Mouse (Mus musculus): ENCODE measurements at regions not wholly inside any gene's neighbourhood (a gene's known extent, or its start where the extent isn't known, plus 50 kb on each side); places are given as distances from the start of the nearest gene placed in this dataset.

DNA sequence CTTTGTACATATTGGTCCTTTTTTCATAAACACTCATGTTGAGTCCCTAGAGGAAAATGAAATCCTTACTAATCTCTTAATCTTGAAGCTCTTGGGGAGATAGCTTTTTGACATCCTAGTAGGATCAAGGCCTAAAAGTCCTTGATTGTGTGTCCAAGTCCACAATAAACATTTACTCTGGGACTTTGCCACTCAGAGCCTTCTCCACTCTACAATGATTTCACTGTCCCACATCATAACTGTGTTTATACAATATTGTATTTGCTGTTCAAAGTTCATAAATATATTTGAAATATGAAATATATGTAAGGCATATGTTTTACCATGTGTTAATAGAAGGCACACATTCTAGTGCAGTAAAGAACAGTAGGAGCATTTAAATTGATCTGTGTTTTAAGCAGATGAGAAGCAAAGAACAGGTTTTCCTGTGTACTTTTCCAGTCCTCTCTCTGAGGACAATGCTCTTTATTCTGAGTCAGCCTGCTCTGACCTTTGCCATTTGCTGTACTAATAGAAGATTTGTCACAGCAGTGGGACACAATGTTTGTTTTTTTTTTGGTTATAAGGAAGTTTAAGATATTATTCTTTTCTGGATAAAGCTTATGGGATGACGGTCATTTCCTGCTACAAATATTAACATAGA, 130.7 kb upstream of the Gprin3 start:
- no peak for ATAC-seq

DNA sequence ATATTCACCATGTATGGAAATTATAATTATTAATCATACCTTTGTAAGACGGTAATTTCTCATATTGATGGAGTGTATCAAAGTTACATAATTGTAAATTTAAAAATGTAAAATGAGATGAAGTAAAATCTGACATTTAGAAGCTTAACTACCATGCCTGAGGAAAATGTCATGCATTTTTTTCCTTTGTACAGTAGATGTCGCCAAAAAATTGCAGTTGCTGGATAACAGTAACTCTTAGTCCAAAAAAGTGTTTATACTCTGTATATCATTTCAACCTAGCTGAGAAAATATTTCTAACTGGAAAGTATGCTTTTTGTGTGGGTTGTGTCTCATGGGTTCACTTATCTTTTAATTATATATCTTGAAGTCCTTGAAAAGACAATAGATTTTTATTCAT, 110.9 kb upstream of the Gprin3 start:
- ATAC-seq, result no peak

DNA sequence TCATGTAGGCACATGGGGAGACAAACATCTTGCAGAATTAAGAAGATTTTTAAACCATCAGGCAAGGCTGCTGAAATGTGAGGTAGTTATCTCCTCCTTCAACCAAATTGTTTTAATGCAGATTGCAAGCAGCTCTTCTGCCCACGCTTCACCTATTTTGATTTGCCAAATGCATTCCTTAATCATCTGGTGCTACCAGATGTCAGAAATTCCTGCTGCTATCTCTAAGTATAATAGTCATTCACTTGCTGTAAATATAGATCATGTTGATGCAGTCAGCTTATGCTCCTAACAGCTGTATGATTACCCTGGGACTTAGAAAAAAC, 98.8 kb upstream of the Gprin3 start:
- ATAC-seq, result no peak

DNA sequence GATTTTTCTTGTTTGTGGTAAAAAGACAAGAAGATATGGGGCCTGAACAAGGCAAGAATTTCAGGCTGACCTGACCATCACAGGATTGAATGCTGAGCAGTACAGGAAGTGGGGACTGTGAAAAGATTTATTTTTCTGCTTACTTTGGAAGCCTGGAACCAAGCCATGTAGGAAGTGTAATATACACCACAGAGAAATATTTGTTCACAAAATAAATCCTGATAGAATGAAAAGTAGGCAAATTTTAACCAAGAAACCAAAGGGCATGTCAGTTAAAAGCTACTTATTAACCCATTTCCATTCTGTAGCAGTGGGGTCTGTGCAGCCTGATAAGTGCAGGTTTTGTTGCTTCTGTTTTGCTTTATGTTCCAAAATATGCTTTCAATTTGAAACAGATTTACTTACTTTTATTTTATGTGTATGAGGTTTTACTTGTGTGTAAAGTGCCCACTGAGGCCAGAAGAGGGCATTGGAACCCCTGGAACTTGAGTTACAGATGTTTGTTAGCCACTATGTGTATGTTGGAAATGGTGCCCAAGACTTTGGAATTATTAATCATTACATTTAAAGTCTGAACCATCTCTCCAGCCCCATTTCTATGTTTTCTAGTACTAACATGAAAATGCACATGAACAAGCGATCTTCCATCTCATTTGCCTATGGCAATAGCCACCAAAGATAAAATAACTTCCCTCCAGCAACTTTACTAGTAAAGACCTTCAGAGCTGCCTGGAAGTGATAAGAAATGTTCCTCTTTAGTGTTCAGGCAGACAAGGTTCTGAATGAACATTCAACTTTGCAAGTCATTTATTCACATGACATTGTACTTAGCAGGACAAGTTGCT, 98.2 kb upstream of the Gprin3 start:
- ATAC-seq, result no peak

DNA sequence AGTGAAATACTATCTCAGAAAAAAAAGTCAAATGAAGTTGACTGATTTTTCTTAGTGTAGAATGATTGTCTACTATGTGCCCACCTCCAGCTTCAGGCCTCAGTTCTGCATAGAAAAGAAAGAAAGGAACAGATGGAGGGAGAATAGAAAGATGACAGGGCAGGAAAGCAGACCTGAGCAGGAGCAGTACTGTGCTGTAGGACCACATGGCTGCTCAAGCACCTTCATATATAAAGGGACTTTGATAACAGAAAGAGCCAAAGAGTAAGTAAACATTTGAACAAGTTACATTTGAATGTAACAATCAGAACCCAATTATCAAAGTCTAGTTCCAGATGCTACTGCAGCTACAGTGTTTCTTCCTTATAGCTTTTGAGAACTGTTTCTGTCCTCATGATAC, 96.9 kb upstream of the Gprin3 start:
- ATAC-seq, result no peak

DNA sequence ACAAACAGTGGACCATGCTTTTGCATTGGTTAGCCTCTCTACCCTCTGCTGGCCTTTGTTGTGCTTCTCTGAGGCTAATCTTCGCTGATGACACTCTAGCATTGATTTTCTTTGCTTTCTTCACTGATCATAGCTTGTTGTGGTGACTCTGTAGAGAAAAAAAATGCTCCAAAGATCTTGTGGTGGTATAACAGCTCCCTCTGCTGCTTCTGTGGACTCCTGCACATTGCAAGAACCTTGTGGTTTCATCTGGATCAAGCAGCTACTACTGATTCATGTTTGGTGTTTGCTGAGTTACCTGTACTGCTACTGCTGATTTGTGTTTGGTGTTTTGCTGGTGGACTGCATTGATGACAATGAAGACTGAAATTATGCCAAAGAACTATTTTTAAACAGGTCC, 74.7 kb upstream of the Gprin3 start:
- ATAC-seq, result peak; percentile 55

DNA sequence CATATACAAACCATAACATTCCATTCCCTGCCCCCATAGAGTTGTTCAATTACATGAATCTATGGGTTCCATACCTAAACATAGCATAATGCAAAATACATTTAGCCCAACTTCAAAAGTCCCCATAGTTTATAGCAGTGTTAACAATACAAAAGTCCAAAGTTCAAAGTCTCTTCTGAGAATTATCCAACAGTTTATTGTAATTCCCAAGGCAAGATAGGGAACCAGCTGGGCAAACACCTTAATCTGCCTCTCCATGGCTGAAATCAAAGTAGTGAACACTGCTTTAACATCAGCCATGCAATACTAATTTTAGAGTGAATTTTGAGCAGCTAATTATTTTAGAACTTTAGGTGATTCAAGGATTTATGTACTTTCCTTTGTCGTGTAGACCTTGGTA, 72.7 kb upstream of the Gprin3 start:
- no peak for ATAC-seq

DNA sequence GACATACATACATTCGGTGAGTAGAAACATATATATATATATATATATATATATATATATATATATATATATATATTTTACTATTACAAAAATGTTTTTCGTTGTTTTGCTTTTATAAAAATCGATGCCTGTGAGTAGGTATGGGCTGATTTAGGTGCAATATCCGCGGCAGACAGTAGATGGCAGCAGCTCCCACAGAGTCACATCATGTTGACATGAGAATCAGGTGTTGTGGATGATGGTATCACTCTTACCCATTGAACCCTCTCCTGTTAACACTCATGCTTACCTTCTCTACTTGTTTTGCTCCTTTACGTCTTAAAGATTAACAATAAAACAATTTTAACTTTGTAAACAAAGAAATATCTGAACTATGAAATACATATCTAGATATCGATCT, 72.0 kb upstream of the Gprin3 start:
- peak; percentile 91 for ATAC-seq

DNA sequence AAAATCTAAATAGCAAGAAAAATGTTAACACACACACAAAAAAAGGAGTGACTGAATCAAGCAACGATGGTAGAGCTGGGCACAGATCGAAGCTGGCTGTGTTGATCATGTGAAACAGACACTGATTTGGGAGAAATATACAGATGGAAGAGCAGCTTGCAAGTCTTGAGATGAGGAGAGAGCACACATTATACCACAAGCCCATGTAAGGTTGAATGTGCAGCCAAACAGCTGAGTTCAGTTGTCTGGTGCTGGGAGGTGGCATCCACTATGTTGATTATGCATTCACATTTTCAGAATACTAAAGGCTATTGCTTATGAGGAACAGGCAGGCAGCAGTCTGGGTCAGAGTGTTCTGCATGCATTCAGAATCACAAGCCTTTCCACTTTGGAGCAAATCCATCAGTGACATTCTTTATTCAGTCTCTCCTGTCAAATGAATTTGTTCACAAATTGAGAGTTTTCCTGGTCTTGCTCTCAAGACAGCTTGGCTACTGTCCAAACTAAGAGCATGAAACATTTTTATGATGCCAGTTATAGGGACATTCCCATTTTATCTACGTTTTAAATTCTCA, 63.0 kb upstream of the Gprin3 start:
- ATAC-seq, result no peak

DNA sequence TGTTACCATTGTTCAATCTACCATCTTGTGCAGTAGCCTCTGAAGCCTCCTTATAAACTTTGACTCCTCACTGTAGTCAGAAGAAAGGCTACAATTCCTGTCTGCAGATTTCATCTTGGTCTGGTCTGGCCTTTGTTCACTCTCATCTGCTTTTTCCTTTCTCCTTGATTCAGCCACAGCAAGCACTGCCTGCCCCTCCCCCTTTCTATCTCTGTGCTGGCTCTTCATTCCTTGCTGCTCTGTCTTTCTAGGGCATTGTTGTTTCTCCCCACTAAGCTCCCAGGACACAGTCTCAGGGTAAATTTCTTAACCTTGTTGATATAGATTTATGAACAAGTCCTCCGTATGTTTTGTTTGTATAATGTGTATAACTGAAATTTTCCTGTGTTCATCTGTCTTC, 62.3 kb upstream of the Gprin3 start:
- no peak for ATAC-seq

DNA sequence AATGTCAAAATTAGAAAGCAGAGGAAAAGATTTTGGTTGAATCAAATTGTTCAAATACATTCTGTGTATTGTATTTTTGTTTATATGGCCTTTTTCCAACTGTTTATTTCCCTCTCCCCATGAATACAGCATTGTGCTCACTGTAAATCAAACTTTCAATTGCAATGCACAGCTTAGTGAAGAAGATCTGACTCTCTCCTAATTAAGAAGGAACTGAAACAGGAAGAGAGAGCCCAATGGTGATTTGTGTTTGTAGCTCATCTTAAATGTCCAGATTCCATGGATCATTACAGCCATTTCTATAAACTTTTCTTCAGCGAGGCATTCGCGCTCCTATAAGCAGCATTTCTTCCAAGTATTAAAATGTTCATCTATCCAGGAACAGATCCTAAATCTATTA, 57.9 kb upstream of the Gprin3 start:
- no peak for ATAC-seq

DNA sequence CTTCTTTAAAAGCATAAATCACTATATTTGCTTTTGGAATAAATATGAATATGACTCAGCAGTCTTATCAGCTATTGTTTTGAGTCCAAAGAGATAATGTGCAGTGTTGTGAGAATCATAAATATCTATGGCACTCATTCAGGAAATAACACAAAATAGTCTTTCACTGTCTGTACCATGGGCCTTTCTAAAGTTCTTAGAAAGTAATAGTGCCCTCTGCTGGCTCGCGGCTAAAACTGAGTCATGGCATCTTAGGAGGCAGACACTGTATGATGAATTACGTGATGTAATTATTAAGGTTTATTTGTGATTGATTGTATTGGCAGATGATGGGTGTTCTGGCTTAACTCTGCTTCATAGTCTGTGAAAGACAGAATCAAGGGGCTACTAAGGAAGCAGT, 57.5 kb upstream of the Gprin3 start:
- ATAC-seq, result peak; percentile 99

Data from CD4-positive, CD25-positive, alpha-beta regulatory T cell, adult 4 months (primary cell).